Mouse (Mus musculus) C2C12 (cell line): Measurements from ENCODE around the gene Ss18l1. TPM values are rescaled to one million over a fixed set of nuclear protein-coding genes. Genes with fewer than 3 reads are reported as not detected.

Experiments used
- H3K27me3 ChIP-seq: one replicate; pipeline ENCODE4 v1.6.1; 2011; ENCODE audit not compliant: control insufficient read depth, insufficient read depth, insufficient read length
- H3K36me3 ChIP-seq: one replicate; pipeline ENCODE4 v1.6.1; 2011; ENCODE audit not compliant: control insufficient read depth, insufficient read depth
- H3K4me3 ChIP-seq: one replicate; pipeline ENCODE4 v1.5.1; 2011; ENCODE audit warnings: mild to moderate bottlenecking, control low read depth; ENCODE audit not compliant: poor library complexity, insufficient read depth, severe bottlenecking
- H3K79me2 ChIP-seq: one replicate; pipeline ENCODE4 v1.6.1; 2011; ENCODE audit not compliant: control insufficient read depth, insufficient read depth
- H3K79me3 ChIP-seq: one replicate; pipeline ENCODE4 v1.6.1; 2011; ENCODE audit warnings: low read depth, control low read depth
- H3ac ChIP-seq: one replicate; pipeline ENCODE3; 2011; ENCODE audit warnings: low read depth; ENCODE audit not compliant: control insufficient read depth, insufficient read length
- CEBPB ChIP-seq: IDR thresholded peaks from one replicate; pipeline ENCODE4 v1.6.1; 2011; ENCODE audit warnings: low read depth, mild to moderate bottlenecking, control low read depth, moderate library complexity
- CTCF ChIP-seq: IDR thresholded peaks from one replicate; pipeline ENCODE4 v1.5.1; 2011; ENCODE audit not compliant: control insufficient read depth, insufficient read depth, insufficient read length
- FOSL1 ChIP-seq: IDR thresholded peaks from one replicate; pipeline ENCODE4 v1.8.0; 2011; ENCODE audit warnings: mild to moderate bottlenecking, low read length; ENCODE audit not compliant: poor library complexity, insufficient read depth, severe bottlenecking
- MAX ChIP-seq: IDR thresholded peaks from one replicate; pipeline ENCODE4 v1.6.1; 2011; ENCODE audit warnings: mild to moderate bottlenecking, control low read depth
- MYOD1 ChIP-seq: IDR thresholded peaks from one replicate; pipeline ENCODE4 v1.6.1; 2011; ENCODE audit warnings: low read depth; ENCODE audit not compliant: control insufficient read depth, insufficient read length
- MYOG ChIP-seq: IDR thresholded peaks from one replicate; pipeline ENCODE4 v1.6.1; 2011; ENCODE audit not compliant: control insufficient read depth, insufficient read length; ENCODE audit errors: extremely low read depth
- USF1 ChIP-seq: IDR thresholded peaks from one replicate; pipeline ENCODE4 v1.6.1; 2011; ENCODE audit warnings: low read depth, mild to moderate bottlenecking, control low read depth, moderate library complexity
- polyA plus RNA-seq: library from polyadenylated mRNA; unstranded; fragments of >200 nt; fragmentation: generic; extraction: Trizol; gene quantifications from one replicate; pipeline ENCODE4 v1.2.1, GENCODE M21; 2012; ENCODE audit warnings: missing spikeins

Ss18l1 gene
- polyA plus RNA-seq, 1 experiment = 0.96 TPM

DNA sequence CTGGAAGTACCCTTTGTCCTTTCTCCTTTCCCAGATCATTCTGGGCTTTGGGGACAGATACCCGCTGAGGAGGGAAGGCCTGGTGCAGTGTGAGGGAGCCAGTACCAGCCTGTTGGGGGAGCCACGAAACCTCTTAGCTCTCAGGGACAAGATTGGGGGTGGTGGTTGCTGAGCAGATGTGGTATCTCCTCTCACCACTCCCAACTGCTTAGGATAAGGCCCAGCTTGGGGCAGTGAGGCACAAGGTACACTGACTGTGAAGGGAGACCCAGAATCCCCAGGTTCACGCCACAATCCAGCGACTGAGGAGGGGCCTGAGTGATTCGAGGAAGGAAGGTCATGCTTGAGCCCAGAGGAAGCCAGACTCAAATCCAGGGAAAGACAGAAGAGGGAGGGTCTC lies 55.9 kb downstream of the Ss18l1 start:
- Histone ChIP-seq H3K79me2 (no peaks in the 10 kb centered on the region), H3K27me3 (peaks cover 77% of the 10 kb centered on the region), H3ac (no peak overlapping the region), H3K79me3 (no peaks in the 10 kb centered on the region), H3K4me3 (no peak overlapping the region), H3K36me3 (no peaks in the 10 kb centered on the region)
- TF ChIP-seq CEBPB (no peak), CTCF (peak; percentile 10), FOSL1 (no peak), MAX (no peak)

- Histone ChIP-seq H3K4me3 (no peak overlapping the region), H3K36me3 (no peaks in the 10 kb centered on the region), H3K79me2 (no peaks in the 10 kb centered on the region), H3K79me3 (no peaks in the 10 kb centered on the region), H3K27me3 (peaks cover 86% of the 10 kb centered on the region), H3ac (no peak overlapping the region)
- no peak for TF ChIP-seq MAX
- TF ChIP-seq CEBPB = no peak
- TF ChIP-seq MYOG = no peak
- TF ChIP-seq USF1 = no peak
- TF ChIP-seq MYOD1 = no peak
- TF ChIP-seq CTCF = no peak
- TF ChIP-seq FOSL1 = no peak
Observed at GRCm38 (mm10) chr2:180099529-180099928, 57.2 kb downstream of the Ss18l1 start.

GRCm38 (mm10) chr2:180103151-180103977 lies 61.1 kb downstream of the Ss18l1 start:
- no peaks in the 10 kb centered on the region for H3K79me2 ChIP-seq
- H3ac ChIP-seq = no peak overlapping the region
- peaks cover 70% of the 10 kb centered on the region for H3K27me3 ChIP-seq
- TF ChIP-seq FOSL1 (no peak), MAX (no peak), CEBPB (no peak), CTCF (no peak), MYOG (no peak), MYOD1 (no peak), USF1 (no peak)
- no peaks in the 10 kb centered on the region for H3K79me3 ChIP-seq
- H3K4me3 ChIP-seq = no peak overlapping the region
- no peaks in the 10 kb centered on the region for H3K36me3 ChIP-seq

DNA sequence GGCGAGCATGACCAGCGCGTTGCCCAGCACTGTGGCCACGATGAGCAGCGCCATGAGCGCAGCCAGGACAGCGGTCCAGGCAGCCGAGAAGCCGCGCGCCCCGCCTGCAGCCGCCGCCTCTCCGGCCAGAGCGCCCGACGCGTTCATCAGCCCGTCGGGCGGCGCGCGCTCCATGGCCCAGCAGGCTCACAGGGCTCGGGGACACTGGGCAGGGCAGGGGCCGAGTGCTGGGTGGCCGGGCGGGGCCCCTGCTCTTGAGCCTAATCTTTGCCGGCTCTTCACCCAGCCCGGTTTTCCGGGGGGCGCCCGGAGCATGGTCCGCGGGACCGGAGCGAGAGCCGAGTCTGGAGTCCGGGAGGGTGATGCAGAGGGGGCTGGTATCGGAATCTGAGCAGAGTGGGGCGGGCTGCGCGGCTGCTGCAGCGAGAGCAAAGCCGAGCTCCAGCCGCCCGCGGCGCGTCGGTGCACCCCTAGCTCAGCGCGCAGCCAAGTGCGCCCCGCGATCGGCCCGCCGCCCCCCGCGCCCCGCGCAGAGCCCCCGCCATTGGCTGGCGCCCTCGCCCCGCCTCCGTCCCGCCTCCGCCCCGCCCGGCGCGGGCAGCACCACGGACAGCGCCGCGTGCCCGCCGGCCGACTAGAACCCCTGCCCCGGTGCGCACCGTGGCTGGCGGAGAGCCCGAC lies 61.8 kb downstream of the Ss18l1 start, which contains the start of gene Hrh3:
TSS of gene Hrh3 (minus strand) at position 511 of the 681 bp plus-strand sequence.
- H3K27me3 ChIP-seq = peaks cover 70% of the 10 kb centered on the region

DNA sequence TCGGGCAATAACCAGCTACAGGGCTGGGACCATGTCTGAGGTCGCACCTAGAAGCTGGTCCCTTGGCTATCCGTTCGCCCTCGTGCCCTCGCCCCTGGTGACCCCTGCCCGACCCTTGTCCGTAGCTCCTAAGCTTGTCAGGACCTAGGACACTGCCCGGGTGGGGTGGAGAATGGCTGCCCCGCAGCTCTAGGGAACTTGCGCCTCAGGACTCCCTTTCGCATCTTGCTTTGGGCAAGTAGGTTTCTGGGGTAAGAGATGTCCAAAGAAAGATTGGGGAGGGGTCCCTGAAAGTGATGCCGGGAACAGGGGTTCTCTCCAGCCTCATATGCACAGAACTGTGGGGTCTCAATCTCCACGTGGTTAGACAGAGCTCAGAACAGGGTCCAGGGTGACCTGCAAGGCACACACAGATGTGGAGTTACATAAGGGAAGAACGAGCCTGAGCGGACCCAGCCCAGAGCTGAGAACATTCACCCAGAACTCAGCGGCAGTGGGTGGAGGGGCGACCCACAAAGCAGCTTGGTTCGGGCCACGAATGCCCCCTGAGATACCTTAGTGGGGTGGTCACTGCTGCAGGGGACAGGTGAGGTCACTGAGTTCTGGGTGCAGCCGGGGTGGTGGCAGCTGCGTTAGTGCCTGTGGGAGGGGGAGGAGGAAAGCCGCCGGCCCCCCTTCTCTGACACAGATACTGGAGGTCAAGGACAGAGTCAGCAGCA lies 62.5 kb downstream of the Ss18l1 start:
- H3K4me3 ChIP-seq = no peak overlapping the region
- H3K79me3 ChIP-seq = no peaks in the 10 kb centered on the region
- H3K36me3 ChIP-seq = no peaks in the 10 kb centered on the region
- no peak for TF ChIP-seq MYOG
- peaks cover 63% of the 10 kb centered on the region for H3K27me3 ChIP-seq
- no peaks in the 10 kb centered on the region for H3K79me2 ChIP-seq
- no peak overlapping the region for H3ac ChIP-seq

More for the DNA sequence above, 61.8 kb downstream of the Ss18l1 start, which contains the start of gene Hrh3:
- Histone ChIP-seq H3K79me3 (no peaks in the 10 kb centered on the region), H3K36me3 (no peaks in the 10 kb centered on the region), H3ac (no peak within 1 kb of the TSS), H3K79me2 (no peaks in the 10 kb centered on the region), H3K4me3 (no peak within 1 kb of the TSS)
- TF ChIP-seq FOSL1 = no peak
- no peak for TF ChIP-seq CEBPB
- TF ChIP-seq MYOD1 = no peak
- TF ChIP-seq USF1 = no peak
- TF ChIP-seq CTCF = no peak
- TF ChIP-seq MAX = no peak
- TF ChIP-seq MYOG = no peak
